Mouse (Mus musculus) adrenal gland, adult 18-20 months (tissue): ENCODE data around the gene Tmem192. TPM values are rescaled to one million over a fixed set of nuclear protein-coding genes. Genes with fewer than 3 reads are reported as not detected.

Experiments
- DNase-seq, 2 experiments: peaks; one replicate each; pipeline ENCODE4 v3.0.0; 2021 to 2022; ENCODE audit warnings: low spot score in 2 of 2
- long read RNA-seq, 2 experiments: library from polyadenylated mRNA; stranded (forward); transcript quantifications; one replicate each; pipeline ENCODE4 v2.0.0; 2021
- total RNA-seq, 2 experiments: library from RNA; stranded (reverse); gene quantifications; 1 replicate in 1 of 2; 2 replicates in 1 of 2; pipeline ENCODE4 v1.2.3; 2021

Tmem192 gene
- 10 to 100 TPM; 32.4 to 50.5 TPM for total RNA-seq
- long read RNA-seq, experiment 1, transcript Tmem192-201 (6 exons, 1,122 nt), result major isoform, 20 of 25 reads
- long read RNA-seq, experiment 1, partial matches to known transcripts, result 1 of 25 reads
- long read RNA-seq, experiment 1, other reads (novel, unspliced or antisense), result 4 of 25 reads
- long read RNA-seq, experiment 2, transcript Tmem192-201 (6 exons, 1,122 nt), result major isoform, 76 of 88 reads
- long read RNA-seq, experiment 2, partial matches to known transcripts, result 6 of 88 reads
- long read RNA-seq, experiment 2, other reads (novel, unspliced or antisense), result 4 of 88 reads

- peak; percentile 98 for DNase-seq
These were observed at the start of gene Tmem192 for GRCm38 (mm10) chr8:64946820-64947697. TSS of gene Tmem192 (plus strand) at chr8:64947185.

GRCm38 (mm10) chr8:64898710-64899109, 48.3 kb upstream of the Tmem192 start:
- no peak for DNase-seq

- DNase-seq, result no peak
These were observed 46.3 kb upstream of the Tmem192 start for GRCm38 (mm10) chr8:64900645-64901044.

GRCm38 (mm10) chr8:64901527-64902156, 45.3 kb upstream of the Tmem192 start:
- DNase-seq, result no peak

GRCm38 (mm10) chr8:64902191-64902590, 44.8 kb upstream of the Tmem192 start:
- DNase-seq, result no peak

GRCm38 (mm10) chr8:64903778-64904177, 43.2 kb upstream of the Tmem192 start:
- DNase-seq, result no peak

- DNase-seq, result no peak
These were observed 37.0 kb upstream of the Tmem192 start for GRCm38 (mm10) chr8:64910026-64910425.

GRCm38 (mm10) chr8:64916793-64917192, 30.2 kb upstream of the Tmem192 start:
- no peak for DNase-seq

- no peak for DNase-seq
These were observed 23.7 kb upstream of the Tmem192 start for GRCm38 (mm10) chr8:64923329-64923728.

GRCm38 (mm10) chr8:64925762-64926161, 21.2 kb upstream of the Tmem192 start:
- DNase-seq, result no peak

- no peak for DNase-seq
These were observed 20.6 kb upstream of the Tmem192 start for GRCm38 (mm10) chr8:64926355-64926754.

- no peak for DNase-seq
These were observed 18.0 kb upstream of the Tmem192 start for GRCm38 (mm10) chr8:64928938-64929337.

GRCm38 (mm10) chr8:64934997-64935396, 12.0 kb upstream of the Tmem192 start:
- no peak for DNase-seq

- DNase-seq, result no peak
These were observed 6.0 kb upstream of the Tmem192 start for GRCm38 (mm10) chr8:64941019-64941418.

GRCm38 (mm10) chr8:64941495-64941894, 5.5 kb upstream of the Tmem192 start:
- peak; percentile 87 to 88 for DNase-seq

- no peak for DNase-seq
These were observed 4.0 kb upstream of the Tmem192 start for GRCm38 (mm10) chr8:64942946-64943345.

- DNase-seq, result no peak
These were observed 2.2 kb upstream of the Tmem192 start for GRCm38 (mm10) chr8:64944831-64945230.

- peak in 1 of 2 experiments; percentile 33 for DNase-seq
These were observed 1.4 kb upstream of the Tmem192 start for GRCm38 (mm10) chr8:64945606-64946005.

- DNase-seq, result no peak
These were observed 555 bp upstream of the Tmem192 start for GRCm38 (mm10) chr8:64946441-64946819.

GRCm38 (mm10) chr8:64947698-64948034, 681 bp downstream of the Tmem192 start:
- no peak for DNase-seq

- DNase-seq, result no peak
These were observed 1.4 kb downstream of the Tmem192 start for GRCm38 (mm10) chr8:64948371-64948770.

GRCm38 (mm10) chr8:64952101-64952500, 5.1 kb downstream of the Tmem192 start:
- DNase-seq, result no peak
